Mouse (Mus musculus): Measurements from ENCODE around the gene Fam155a.

DNA sequence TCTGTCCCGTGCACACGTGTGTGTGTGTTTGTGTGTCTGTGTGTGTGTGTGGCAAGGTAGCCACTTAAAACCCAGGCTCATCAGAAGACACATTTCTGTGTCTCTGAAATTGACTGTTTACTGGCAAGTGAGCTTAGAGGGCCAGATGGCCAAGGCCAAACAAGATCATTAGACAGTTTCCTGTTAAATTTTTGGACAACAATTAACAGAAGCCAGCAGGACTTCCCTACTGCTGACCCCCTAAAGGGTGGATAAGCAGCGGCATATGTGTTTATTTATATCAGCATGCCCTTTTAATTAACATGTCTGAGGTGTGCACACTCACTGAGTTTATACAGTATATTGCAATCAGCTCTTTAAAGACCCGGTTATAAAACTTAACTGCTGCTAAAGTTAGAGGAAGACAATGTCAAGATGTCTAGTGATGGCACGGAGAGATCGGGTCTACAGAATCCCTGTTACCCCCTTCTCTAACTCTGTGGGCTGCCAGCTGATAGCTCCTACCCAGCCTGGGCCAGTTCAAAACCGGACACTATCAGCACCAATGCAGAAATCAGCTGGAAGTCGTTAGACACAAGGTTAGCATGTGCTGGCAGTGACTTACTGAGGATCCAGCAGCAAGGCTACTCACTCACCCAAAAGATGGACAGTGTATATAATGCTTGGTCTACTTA is 42.4 kb upstream of the Fam155a start:
- TF ChIP-seq TAL1 (IDR thresholded peaks at IDR 0.05; ENCODE audit: low read length): no peak
- no peak for TF ChIP-seq GATA1 (IDR thresholded peaks at IDR 0.05; ENCODE audit: low read length)
